Mouse (Mus musculus): ENCODE measurements around the gene 1700012P22Rik. TPM values are rescaled to one million over a fixed set of nuclear protein-coding genes. Genes with fewer than 3 reads are reported as not detected.

The 1700012P22Rik gene
- total RNA-seq, 1 experiment from 2014 or later: not detected

Other genes with a start within 250 kb of the 1700012P22Rik start
- gene Oog2, start 248.1 kb downstream of the 1700012P22Rik start, total RNA-seq (2017): not detected in 2 replicates
- not detected in 2 replicates for gene C87977, start 225.5 kb downstream of the 1700012P22Rik start, total RNA-seq (2017)
- gene Pramel5, start 158.3 kb downstream of the 1700012P22Rik start, total RNA-seq (2017): not detected in 2 replicates
- gene Gm13128, start 108.5 kb downstream of the 1700012P22Rik start, total RNA-seq (2017): 0.35 TPM in 1 of 2 replicates, not detected in the other
- not detected in 2 replicates for gene Gm13119, start 80.8 kb downstream of the 1700012P22Rik start, total RNA-seq (2017)
- not detected in 2 replicates for gene Pramef20, start 60.8 kb downstream of the 1700012P22Rik start, total RNA-seq (2017)
- gene Pramef12, start 30.3 kb downstream of the 1700012P22Rik start, total RNA-seq (2017): not detected in 2 replicates
- not detected in 2 replicates for gene Gm9944, start 14.5 kb upstream of the 1700012P22Rik start, total RNA-seq (2017)
- not detected in 2 replicates for gene Aadacl3, start 25.0 kb upstream of the 1700012P22Rik start, total RNA-seq (2017)
- gene 9430007A20Rik, start 81.0 kb upstream of the 1700012P22Rik start, total RNA-seq (2017): not detected in 2 replicates
- gene Gm13124, start 126.4 kb upstream of the 1700012P22Rik start, total RNA-seq (2017): not detected in 2 replicates
- gene Aadacl4, start 174.9 kb upstream of the 1700012P22Rik start, total RNA-seq (2017): not detected in 2 replicates
- not detected in 2 replicates for gene Gm436, start 247.6 kb upstream of the 1700012P22Rik start, total RNA-seq (2017)

All from neutrophil, adult 5-6 weeks (primary cell).